Mouse (Mus musculus): ENCODE results near the gene Hmx1.

Hmx1 gene

GRCm38 (mm10) chr5:35388491-35389111 is at the start of gene Hmx1:
TSS of gene Hmx1 (plus strand) at chr5:35389108.
- DNase-seq: peak; percentile 89

GRCm38 (mm10) chr5:35345084-35345483 is 43.8 kb upstream of the Hmx1 start:
- DNase-seq: no peak

GRCm38 (mm10) chr5:35348794-35349193 is 40.1 kb upstream of the Hmx1 start:
- DNase-seq: peak; percentile 83

DNA sequence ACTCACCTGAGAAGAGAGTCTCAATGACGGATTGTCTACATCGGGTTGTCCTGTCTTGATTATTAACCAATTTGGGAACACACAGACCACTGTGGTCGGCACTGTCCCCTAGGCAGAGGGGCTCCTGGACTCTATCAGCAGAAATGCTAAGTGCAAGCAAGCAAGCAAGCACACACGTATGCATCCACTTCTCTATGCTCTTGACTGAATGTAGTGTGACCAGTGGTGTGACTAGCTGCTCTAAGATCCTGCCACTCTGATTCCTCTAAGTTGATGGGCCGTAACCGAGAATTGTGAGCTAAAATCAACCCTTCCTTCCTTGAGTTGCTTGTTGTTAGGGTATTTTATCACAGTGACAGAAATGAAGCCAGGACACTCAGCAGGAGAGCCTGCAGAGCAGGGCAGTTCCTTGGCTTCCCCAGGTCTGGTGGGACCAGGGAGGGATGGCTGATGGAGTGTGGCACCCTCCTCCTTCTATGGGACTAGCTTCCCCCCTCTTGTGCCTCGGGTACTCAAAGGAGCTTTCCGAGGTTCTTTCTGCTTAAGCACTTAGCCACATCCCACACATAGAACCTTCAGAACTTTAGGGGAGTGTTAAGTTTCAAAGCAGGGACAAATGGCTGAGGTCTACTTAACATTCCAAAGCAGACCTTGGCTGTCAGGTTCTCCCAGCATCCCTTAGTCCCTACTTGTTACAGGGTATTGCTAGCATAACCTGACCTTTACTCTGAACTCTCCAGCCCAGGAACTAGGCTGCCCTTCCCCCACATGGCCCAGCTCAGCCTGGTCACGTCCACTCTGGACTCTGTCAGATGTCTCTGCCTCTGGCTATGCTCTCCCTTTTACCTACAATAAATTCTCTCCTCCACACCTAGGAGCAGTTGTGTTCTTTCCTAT is 31.1 kb upstream of the Hmx1 start:
- peak; percentile 13 for DNase-seq

DNA sequence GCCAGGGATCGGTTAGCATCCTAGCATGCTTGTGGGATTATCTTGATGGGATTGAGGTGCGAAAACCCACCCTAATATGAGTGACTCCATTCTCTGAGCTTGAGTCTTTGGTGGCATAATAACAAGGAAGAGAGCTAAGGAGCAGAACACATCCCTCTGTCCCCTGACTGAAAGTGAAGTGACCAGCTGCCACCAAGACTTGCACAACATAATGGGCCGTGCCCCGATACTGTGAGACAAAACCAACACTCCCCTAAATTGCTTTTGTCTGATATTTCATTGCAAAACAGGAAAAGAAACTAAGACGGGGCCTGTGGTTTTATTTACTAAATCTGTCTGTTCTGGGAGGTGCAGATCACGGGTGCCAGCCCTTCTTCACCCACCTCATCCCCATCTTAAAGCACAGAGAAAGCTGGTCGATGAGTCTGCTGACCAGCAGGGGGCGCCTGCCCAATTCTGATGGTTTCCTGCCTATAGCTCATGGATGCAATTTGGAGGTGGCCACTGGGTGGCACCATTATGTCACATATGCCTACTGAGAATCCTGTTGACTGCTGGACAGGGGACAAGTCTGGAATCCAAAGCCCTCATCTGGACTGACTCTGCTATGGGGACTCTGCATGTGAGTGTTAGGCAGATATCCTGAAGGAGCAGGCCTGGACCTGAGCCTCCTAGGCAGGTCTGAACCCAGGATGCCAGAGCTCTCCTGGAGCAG is 27.2 kb upstream of the Hmx1 start:
- DNase-seq: peak; percentile 94

- DNase-seq: no peak
Measured at GRCm38 (mm10) chr5:35366241-35367032, 22.5 kb upstream of the Hmx1 start.

DNA sequence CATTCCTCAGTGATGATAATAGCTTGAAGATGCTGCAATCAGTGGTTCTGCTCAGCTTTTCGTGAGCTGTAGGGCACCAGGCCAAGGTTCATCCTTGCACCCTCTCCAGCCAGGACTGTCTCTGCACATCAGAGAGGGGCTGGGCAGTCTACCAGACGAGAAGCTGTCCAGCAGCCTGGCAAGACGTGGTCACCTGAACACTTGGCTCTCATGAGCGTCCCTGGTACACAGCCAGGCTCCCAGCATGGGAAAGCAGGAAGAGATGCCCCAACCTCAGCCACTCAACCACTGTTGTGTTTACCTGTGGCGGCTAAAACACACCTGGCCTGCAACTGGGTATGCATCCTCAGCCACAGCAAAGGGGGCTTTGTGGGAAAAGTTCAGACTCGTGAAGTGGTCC is 20.0 kb upstream of the Hmx1 start:
- no peak for DNase-seq

DNA sequence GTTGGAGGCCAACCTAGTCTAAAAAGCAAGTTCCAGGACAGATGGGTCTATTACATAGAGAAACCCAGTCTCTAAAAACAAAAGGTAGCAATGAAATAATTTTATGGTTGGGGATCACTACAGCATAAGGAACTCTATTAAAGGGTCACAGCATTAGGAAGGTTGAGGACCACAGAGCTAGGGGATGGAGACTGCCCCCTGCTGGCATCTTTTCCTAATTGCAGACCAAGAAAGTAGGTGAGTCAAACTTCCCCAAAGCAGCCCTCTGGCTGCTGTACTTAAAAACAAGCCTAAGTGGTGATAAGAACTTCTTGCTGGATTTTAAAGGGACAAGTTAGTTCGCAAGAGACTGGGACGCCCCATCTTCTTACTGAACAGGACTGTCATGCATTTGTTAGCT is 9.8 kb upstream of the Hmx1 start:
- no peak for DNase-seq

GRCm38 (mm10) chr5:35379815-35380214 is 9.1 kb upstream of the Hmx1 start:
- DNase-seq: peak; percentile 66

DNA sequence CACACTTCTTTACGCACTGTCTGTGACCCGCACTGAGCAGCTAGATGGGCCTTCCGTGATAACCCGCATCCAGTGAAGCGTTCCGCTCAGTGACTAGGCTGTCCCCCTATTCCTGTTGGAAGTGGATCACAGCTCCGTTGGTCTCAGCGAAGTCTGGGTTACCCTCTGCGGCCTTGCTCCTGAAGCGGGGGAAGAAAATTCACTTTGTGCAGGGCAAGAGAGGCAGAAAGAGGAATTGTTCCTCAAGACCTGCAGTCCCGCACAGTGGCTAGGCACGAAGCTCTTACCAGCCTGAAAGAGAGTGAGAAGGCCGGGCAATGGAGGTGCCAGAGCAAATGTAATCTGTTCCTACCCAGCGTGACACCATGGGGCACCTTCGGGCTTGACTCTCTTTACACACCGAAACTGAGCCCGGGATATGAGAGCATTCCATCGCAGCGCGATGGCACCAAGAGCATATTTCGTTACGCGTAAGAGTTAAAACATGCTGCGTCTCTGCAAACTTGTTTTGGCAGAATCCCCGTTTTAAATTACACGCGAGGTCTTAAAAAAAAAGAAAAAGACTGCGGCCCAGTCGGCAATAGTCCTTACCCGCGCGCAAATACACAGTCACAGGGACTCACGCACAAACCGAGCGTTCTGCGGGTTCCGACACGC is 946 bp upstream of the Hmx1 start:
- DNase-seq: no peak

DNA sequence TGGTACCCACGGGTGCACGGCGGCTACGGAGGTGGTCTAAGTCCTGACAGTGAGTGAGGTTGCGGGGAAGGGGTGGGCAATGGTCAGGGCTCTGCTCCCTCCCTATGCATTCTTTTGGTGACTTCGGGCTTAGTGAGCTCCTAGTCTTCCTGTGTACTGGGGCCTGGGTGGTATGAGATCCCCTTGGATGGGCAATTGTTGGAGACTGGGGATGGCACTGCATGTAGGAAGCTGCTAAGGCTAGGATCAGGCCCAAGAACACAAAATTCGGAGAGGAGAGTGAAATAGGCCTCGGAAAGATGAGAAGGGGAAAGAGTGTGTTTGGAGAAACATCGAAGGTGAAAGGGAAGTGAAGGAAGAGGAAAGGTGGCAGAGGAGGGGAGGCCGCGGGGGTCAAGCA is 533 bp downstream of the Hmx1 start:
- DNase-seq: no peak

GRCm38 (mm10) chr5:35389915-35390314 is 1.0 kb downstream of the Hmx1 start:
- no peak for DNase-seq

- no peak for DNase-seq
Measured at GRCm38 (mm10) chr5:35390848-35391655, 2.1 kb downstream of the Hmx1 start.

- peak; percentile 60 for DNase-seq
Measured at GRCm38 (mm10) chr5:35391656-35392333, 2.9 kb downstream of the Hmx1 start.

- DNase-seq: no peak
Measured at GRCm38 (mm10) chr5:35392334-35392695, 3.4 kb downstream of the Hmx1 start.

GRCm38 (mm10) chr5:35395566-35396440 is 6.9 kb downstream of the Hmx1 start:
- DNase-seq: no peak

- DNase-seq: no peak
Measured at GRCm38 (mm10) chr5:35396976-35397641, 8.2 kb downstream of the Hmx1 start.

- DNase-seq: no peak
Measured at GRCm38 (mm10) chr5:35397642-35398309, 8.9 kb downstream of the Hmx1 start.
